Mouse (Mus musculus) midbrain, embryonic 14.5 days (tissue): ENCODE results near the gene Pcdh9. TPM values are rescaled to one million over a fixed set of nuclear protein-coding genes. Genes with fewer than 3 reads are reported as not detected.

ENCODE experiments used
- ATAC-seq: fragments of 200-750 bp; cut with Nextera tagmentation; 2 replicates; pipeline ENCODE4 v1.8.0; 2017; ENCODE audit warnings: moderate number of reproducible peaks, moderate library complexity; ENCODE audit not compliant: low FRiP score, low TSS enrichment
- DNase-seq: peaks from one replicate; pipeline ENCODE4 v3.0.0-alpha.2; 2015
- H3K27ac ChIP-seq: fragments of 300-500 bp; sonication (generic); replicated peaks from 2 replicates; pipeline ENCODE4 v1.5.1; 2014; ENCODE audit warnings: mild to moderate bottlenecking, low read depth, low read length, moderate library complexity
- H3K27me3 ChIP-seq: fragments of 300-500 bp; sonication (generic); 2 replicates; pipeline ENCODE4 v1.6.1; 2014; ENCODE audit warnings: low read length, control low read depth, mixed read lengths; ENCODE audit not compliant: control insufficient read depth, insufficient read depth
- H3K36me3 ChIP-seq: fragments of 300-500 bp; sonication (generic); 2 replicates; pipeline ENCODE4 v1.6.1; 2014; ENCODE audit warnings: low read length, control low read depth; ENCODE audit not compliant: control insufficient read depth, insufficient read depth
- H3K4me1 ChIP-seq: fragments of 300-500 bp; sonication (generic); 2 replicates; pipeline ENCODE4 v1.6.1; 2014; ENCODE audit warnings: mild to moderate bottlenecking, antibody characterized with exemption, low read length, control low read depth; ENCODE audit not compliant: control insufficient read depth, insufficient read depth
- H3K4me2 ChIP-seq: fragments of 300-500 bp; sonication (generic); 2 replicates; pipeline ENCODE4 v1.6.1; 2014; ENCODE audit warnings: mild to moderate bottlenecking, low read length, moderate library complexity
- H3K4me3 ChIP-seq: fragments of 300-500 bp; sonication (generic); replicated peaks from 2 replicates; pipeline ENCODE4 v1.5.1; 2014; ENCODE audit warnings: low read depth, low read length
- H3K9ac ChIP-seq: fragments of 300-500 bp; sonication (generic); replicated peaks from 2 replicates; pipeline ENCODE4 v1.6.1; 2014; ENCODE audit warnings: mild to moderate bottlenecking, low read length, moderate library complexity
- H3K9me3 ChIP-seq: fragments of 300-500 bp; sonication (generic); 2 replicates; pipeline ENCODE4 v1.6.1; 2016; ENCODE audit warnings: low read length, control low read depth, mixed read lengths; ENCODE audit not compliant: control insufficient read depth
- WGBS: fragments of 180-500 bp; shearing (Covaris S2); extraction: QIAGEN DNeasy Blood & Tissue Kit; methylation state at CpG from one replicate; pipeline ENCODE4 v1.1.7; 2014; 5-methylcytosine and 5-hydroxymethylcytosine counted together
- polyA plus RNA-seq: library from polyadenylated mRNA; unstranded; fragments of >200 nt; fragmentation: Nextera tagmentation; extraction: Ambion mirVana; gene quantifications from 2 replicates; pipeline ENCODE4 v1.2.1, GENCODE M21; 2014

Gene Pcdh9
- polyA plus RNA-seq, 1 experiment from 2014 or later, result 131 TPM

DNA sequence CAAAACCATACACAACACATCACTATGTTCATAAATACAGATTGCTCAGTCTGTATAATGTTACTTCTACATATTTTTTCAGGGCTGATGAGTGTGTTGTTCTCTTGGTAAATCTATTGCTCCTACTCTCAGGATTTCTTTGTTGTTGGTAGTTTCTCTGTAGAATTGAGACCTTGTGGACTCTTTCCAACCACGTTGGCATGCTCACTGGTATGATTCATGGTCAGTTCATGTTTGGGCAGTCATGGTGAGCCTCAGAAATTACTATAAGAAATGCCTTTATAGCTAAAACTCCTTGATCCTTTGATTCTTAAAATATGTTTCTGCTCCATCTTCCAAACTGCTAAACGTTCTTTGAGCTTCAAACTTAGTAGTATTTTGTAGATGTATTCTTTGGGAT, 326.1 kb downstream of the Pcdh9 start:
- Histone ChIP-seq H3K4me3 (no peak overlapping the region), H3K4me1 (no peaks in the 10 kb centered on the region), H3K36me3 (no peaks in the 10 kb centered on the region), H3K9me3 (no peaks in the 10 kb centered on the region), H3K27me3 (no peaks in the 10 kb centered on the region), H3K4me2 (no peak overlapping the region), H3K27ac (no peak overlapping the region), H3K9ac (no peak overlapping the region)
- WGBS, result 88% methylated on average over 2 of the region's 2 CpGs
- DNase-seq (no peak), ATAC-seq (no peak)

DNA sequence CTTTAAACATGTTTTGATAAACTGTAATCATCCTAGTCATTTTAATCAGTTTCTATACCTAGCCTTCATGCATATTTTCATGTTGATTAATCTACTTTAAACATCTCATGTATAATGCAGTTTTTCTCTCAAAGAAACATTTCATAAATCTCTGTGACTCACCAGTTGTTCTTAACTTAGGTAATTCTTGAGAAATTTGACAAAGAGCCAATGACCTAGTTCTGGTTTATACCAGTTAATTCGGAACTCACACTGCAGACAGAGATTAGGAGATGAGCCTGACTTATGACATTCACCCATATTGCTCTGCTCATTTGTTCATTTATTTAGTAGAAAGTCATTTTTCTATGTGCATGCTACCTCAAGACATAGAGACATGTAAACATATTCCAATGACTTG, 328.9 kb downstream of the Pcdh9 start:
- 91% methylated on average over 1 of the region's 1 CpGs for WGBS
- ATAC-seq (no peak), DNase-seq (no peak)

DNA sequence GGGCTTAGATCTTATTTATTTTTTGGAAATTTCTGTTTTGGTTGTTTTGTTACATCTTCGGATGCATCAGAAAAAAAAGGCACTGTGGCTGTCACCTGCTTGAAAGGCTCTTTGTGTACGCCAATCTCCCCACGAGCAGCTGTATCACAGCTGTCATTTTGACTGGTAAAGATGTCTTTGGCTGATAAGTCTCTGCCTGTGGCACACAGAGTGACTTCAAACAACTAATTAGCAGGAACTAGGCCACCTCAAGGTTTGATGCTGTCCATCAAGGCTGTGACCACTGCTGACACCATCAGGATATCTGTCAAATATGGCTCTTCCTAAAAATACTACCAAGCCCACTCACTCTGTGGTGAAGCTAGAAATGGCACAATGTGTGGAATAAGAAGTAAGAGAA, 336.7 kb downstream of the Pcdh9 start:
- Histone ChIP-seq H3K27ac (no peak overlapping the region), H3K4me1 (no peaks in the 10 kb centered on the region), H3K9me3 (no peaks in the 10 kb centered on the region), H3K9ac (no peak overlapping the region), H3K27me3 (no peaks in the 10 kb centered on the region), H3K4me3 (no peak overlapping the region), H3K4me2 (no peak overlapping the region), H3K36me3 (no peaks in the 10 kb centered on the region)
- DNase-seq, result peak; percentile 20
- 25% methylated on average over 3 of the region's 3 CpGs for WGBS
- ATAC-seq, result no peak; the same call in 1 of the 2 replicates

More for the DNA sequence above, 328.9 kb downstream of the Pcdh9 start:
- H3K4me3 ChIP-seq, result no peak overlapping the region
- no peaks in the 10 kb centered on the region for H3K4me1 ChIP-seq
- no peaks in the 10 kb centered on the region for H3K36me3 ChIP-seq
- H3K27me3 ChIP-seq, result no peaks in the 10 kb centered on the region
- no peaks in the 10 kb centered on the region for H3K9me3 ChIP-seq
- H3K27ac ChIP-seq, result no peak overlapping the region
- no peak overlapping the region for H3K4me2 ChIP-seq
- H3K9ac ChIP-seq, result no peak overlapping the region

DNA sequence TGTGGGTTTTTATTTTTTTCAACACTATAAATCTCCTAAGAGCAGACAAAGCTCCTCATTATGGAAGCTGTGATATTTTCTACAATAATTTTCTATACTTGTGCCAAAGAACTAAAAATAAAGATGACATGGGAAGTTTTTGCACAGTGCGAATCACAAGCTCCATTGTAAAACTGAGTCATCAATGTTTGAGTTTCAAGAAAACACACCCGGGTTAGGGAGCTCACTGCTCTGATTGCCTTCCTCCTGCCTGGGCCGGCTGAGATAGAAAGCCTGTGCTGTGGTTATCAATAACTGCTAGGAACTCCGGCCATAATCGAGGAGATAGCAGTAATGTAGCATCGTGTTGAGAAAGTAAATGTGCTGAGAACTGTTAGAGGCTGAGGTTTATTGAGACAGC, 344.9 kb downstream of the Pcdh9 start:
- Histone ChIP-seq H3K4me1 (no peaks in the 10 kb centered on the region), H3K27ac (no peak overlapping the region), H3K9ac (no peak overlapping the region), H3K36me3 (no peaks in the 10 kb centered on the region), H3K9me3 (no peaks in the 10 kb centered on the region), H3K27me3 (no peaks in the 10 kb centered on the region), H3K4me3 (no peak overlapping the region), H3K4me2 (no peak overlapping the region)
- 84% methylated on average over 6 of the region's 6 CpGs for WGBS
- ATAC-seq, result no peak
- DNase-seq, result no peak

DNA sequence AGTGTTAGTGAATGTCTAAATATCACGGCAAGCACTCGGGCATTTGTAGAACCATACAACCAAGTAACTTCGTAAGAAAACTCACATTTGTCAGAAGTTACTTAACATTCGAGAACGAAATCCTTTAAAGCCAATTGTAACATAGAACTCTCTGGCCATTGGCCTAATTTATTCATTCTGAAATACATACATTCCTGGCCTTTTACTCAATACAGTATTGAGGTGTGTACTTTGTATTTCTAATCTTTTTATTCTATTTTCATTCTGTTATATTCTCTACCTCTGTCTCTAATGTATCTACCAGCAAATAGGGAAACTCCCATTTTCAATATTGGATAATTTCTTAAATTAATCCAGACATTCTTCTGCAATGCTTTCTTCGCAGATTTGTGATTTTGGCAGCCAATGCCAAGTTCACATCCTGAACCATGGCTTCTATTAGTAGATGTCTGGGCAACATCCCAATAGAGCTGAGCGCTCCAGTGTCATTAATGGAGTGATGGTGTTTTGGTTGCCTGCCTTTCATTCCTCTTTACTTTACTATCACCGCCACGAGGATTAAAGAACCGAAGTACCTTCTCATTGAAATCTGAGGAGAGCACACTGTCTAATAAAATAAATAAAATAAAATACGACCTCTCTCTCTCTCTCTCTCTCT, 346.4 kb downstream of the Pcdh9 start:
- DNase-seq, result no peak
- H3K9me3 ChIP-seq, result no peaks in the 10 kb centered on the region

DNA sequence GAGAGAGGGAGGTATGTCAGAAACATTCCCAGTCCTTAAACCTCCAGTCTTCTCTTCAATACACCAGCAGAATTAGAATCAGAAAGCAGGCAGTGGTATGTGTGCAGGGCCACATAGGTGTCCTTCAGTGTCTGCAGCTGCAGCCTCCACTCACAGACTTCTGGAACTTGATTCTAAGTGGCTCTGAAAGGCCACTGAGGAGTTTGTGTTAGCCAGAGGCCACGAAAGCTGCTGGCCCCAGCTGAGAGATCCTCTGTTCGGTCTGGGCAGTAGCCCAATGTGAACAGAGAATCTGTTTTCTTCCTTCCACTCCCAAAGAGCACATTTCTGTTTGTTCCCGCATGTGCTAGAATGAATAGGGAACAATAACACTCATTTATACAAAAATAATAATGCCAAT, 346.9 kb downstream of the Pcdh9 start:
- ATAC-seq, result no peak
- DNase-seq, result peak; percentile 31
- 62% methylated on average over 3 of the region's 3 CpGs for WGBS

More for the DNA sequence above, 346.4 kb downstream of the Pcdh9 start:
- 89% methylated on average over 11 of the region's 11 CpGs for WGBS
- Histone ChIP-seq H3K4me2 (no peak overlapping the region), H3K36me3 (no peaks in the 10 kb centered on the region), H3K27ac (no peak overlapping the region), H3K9ac (no peak overlapping the region), H3K4me1 (no peaks in the 10 kb centered on the region), H3K4me3 (no peak overlapping the region), H3K27me3 (no peaks in the 10 kb centered on the region)
- no peak for ATAC-seq

DNA sequence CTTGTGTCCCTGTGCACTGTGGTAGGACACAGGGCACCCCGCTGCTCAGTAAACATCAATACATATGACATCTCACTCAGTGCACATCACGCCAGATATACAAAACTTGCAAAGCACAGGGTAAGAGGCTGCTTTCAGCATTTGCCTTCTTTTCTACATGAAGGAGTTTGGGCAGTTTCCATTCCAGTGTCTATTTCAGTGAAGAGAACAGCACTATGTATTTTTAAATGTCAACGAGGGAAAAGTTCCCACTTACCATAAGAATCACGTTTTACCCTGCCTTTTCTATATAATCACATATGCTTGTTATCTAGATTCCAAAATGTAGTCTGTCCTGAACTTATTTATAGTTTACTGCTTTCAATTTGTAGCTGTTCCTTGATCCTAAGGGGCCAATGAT, 355.6 kb downstream of the Pcdh9 start:
- no peak overlapping the region for H3K4me3 ChIP-seq
- no peaks in the 10 kb centered on the region for H3K27me3 ChIP-seq
- DNase-seq (no peak), ATAC-seq (no peak)
- H3K36me3 ChIP-seq, result no peaks in the 10 kb centered on the region
- no peak overlapping the region for H3K9ac ChIP-seq
- H3K4me1 ChIP-seq, result no peaks in the 10 kb centered on the region
- no peak overlapping the region for H3K4me2 ChIP-seq
- WGBS, result 81% methylated on average over 4 of the region's 4 CpGs
- H3K27ac ChIP-seq, result no peak overlapping the region
- H3K9me3 ChIP-seq, result no peaks in the 10 kb centered on the region

More for the DNA sequence above, 346.9 kb downstream of the Pcdh9 start:
- H3K4me1 ChIP-seq, result no peaks in the 10 kb centered on the region
- no peaks in the 10 kb centered on the region for H3K27me3 ChIP-seq
- H3K9me3 ChIP-seq, result no peaks in the 10 kb centered on the region
- no peak overlapping the region for H3K9ac ChIP-seq
- H3K27ac ChIP-seq, result no peak overlapping the region
- no peak overlapping the region for H3K4me2 ChIP-seq
- H3K4me3 ChIP-seq, result no peak overlapping the region
- H3K36me3 ChIP-seq, result no peaks in the 10 kb centered on the region

DNA sequence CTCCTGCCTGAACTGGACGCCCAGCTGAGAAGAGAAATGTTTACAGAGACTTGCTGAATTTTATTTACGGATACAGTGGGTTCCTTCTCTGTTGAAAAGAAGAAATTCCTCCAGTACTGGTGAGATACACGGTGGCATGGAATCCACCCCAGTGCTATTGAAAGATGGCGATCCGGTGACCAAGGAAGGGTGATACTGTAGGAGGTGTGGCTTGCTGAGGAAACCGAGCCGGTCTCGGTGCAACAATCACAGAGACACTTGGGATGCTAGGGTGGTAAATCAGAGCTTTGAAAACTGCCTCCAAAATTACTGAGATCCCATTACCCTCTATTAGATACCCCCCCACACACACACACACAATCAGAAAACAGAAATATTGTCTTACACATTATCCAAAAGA, 367.0 kb downstream of the Pcdh9 start:
- Histone ChIP-seq H3K27ac (no peak overlapping the region), H3K4me3 (no peak overlapping the region), H3K9ac (no peak overlapping the region), H3K4me1 (no peaks in the 10 kb centered on the region), H3K27me3 (no peaks in the 10 kb centered on the region), H3K9me3 (peaks cover 3% of the 10 kb centered on the region; the same call in 1 of the 2 replicates), H3K4me2 (no peak overlapping the region), H3K36me3 (no peaks in the 10 kb centered on the region)
- DNase-seq (no peak), ATAC-seq (no peak)
- 87% methylated on average over 8 of the region's 8 CpGs for WGBS

DNA sequence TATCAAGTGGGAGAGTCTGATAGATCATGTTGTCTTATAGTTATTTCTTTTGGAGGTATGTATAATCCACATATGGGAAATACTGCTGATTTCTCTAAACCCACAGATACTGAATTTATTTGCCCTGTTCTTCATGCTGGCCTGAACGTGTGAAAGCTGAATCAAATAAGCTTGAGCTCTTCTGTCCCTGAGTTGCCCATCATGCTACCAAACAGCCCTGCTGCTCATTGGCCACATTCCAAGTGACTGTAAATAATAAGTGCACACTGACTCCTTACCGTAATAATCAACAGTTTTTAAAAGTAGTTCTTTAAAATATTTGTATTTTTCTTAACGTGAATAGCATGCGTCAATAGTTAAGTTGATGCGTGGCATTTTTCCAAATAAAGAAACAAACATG, 370.3 kb downstream of the Pcdh9 start:
- Histone ChIP-seq H3K4me2 (no peak overlapping the region), H3K4me3 (no peak overlapping the region), H3K9ac (no peak overlapping the region), H3K36me3 (no peaks in the 10 kb centered on the region), H3K27ac (no peak overlapping the region), H3K27me3 (no peaks in the 10 kb centered on the region), H3K9me3 (no peaks in the 10 kb centered on the region), H3K4me1 (no peaks in the 10 kb centered on the region)
- WGBS, result 80% methylated on average over 5 of the region's 5 CpGs
- DNase-seq, result no peak
- no peak for ATAC-seq
